Mouse (Mus musculus) heart, postnatal 0 days (tissue): ENCODE results near the gene Aox2.

ENCODE experiments used
- CTCF ChIP-seq: IDR thresholded peaks from 2 replicates; pipeline ENCODE4 v1.5.1; 2016; ENCODE audit warnings: antibody characterized with exemption, control low read depth, low read depth
- EP300 ChIP-seq: IDR thresholded peaks from 2 replicates; pipeline ENCODE4 v1.6.1; 2016; ENCODE audit warnings: antibody characterized with exemption, low read depth

DNA sequence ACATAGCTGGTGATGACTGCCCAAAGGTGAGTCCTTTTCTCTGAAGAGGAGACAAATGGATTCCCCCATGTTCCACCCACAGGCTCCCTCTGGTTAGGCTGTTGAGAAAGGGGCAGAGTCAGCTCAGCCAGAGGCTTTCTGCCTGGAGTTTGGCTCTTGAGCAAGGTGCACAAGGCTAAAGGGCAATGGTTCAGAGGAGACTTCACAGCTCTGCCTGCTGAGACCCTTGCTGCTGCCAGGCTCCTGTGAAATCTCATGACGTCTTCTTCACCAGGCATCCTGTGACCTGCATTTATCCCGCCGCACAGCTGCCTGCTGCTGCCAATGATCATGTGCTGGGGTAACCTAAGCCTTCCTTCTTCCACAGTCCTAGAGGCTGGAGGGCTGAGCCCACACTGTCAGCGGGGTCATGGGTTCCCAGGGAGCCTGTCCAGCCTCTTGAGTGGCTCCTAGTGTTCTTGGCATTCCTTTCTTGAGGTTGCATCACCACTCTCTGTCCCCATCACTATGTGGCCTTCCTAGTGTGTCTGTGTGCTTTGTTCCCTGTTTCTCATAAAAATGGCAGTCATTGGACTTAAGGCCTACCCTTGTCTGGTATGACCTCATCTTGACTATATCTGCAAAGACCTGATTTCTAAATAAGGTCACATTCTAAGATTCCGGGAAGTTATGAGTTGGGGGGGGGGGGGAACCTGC lies 104.6 kb downstream of the Aox2 start:
- TF ChIP-seq CTCF (no peak), EP300 (no peak)
